Mouse (Mus musculus) G1E (cell line): ENCODE measurements around the gene Crybg1. TPM values are rescaled to one million over a fixed set of nuclear protein-coding genes. Genes with fewer than 3 reads are reported as not detected.
"Not testable (repeated sequence)": the region's sequence is repeated elsewhere in the genome, so short reads cannot be mapped to it uniquely, and the experiment has no call there.

Source experiments
- ATAC-seq: 2 replicates; pipeline ENCODE4 v1.8.0; 2016; ENCODE audit warnings: mild to moderate bottlenecking; ENCODE audit not compliant: insufficient number of reproducible peaks, poor library complexity, low FRiP score, severe bottlenecking; ENCODE audit errors: extremely low read depth
- DNase-seq: peaks from one replicate; pipeline ENCODE4 v3.0.0; 2012; ENCODE audit warnings: low spot score
- H3K27me3 ChIP-seq: 2 replicates; pipeline ENCODE4 v1.6.1; 2012; ENCODE audit warnings: mild to moderate bottlenecking, low read length, inconsistent platforms; ENCODE audit not compliant: insufficient read depth
- H3K36me3 ChIP-seq: replicated peaks from 2 replicates; pipeline ENCODE3; 2012; ENCODE audit warnings: mild to moderate bottlenecking, inconsistent platforms
- H3K4me1 ChIP-seq: 2 replicates; pipeline ENCODE4 v1.6.1; 2012; ENCODE audit warnings: low read depth, low read length, inconsistent platforms, mixed read lengths; ENCODE audit not compliant: insufficient read depth
- H3K4me3 ChIP-seq: 2 replicates; pipeline ENCODE4 v1.5.1; 2012; ENCODE audit warnings: low read depth, mild to moderate bottlenecking, inconsistent platforms, low read length, moderate library complexity, mixed read lengths
- H3K9me3 ChIP-seq: replicated peaks from 2 replicates; pipeline ENCODE4 v1.6.1; 2012; ENCODE audit warnings: inconsistent platforms
- CTCF ChIP-seq: IDR thresholded peaks from 2 replicates; pipeline ENCODE4 v1.5.1; 2012; ENCODE audit warnings: low read depth, low read length, inconsistent platforms, mixed read lengths
- GATA1 ChIP-seq: IDR thresholded peaks from 2 replicates; pipeline ENCODE4 v1.6.1; 2012; ENCODE audit warnings: borderline replicate concordance, low read length, inconsistent platforms, mixed read lengths
- GATA2 ChIP-seq: IDR thresholded peaks from 2 replicates; pipeline ENCODE4 v1.6.1; 2012; ENCODE audit warnings: low read depth, low read length, inconsistent platforms, borderline replicate concordance
- POLR2AphosphoS5 ChIP-seq: IDR thresholded peaks from 2 replicates; pipeline ENCODE4 v1.6.1; 2012; ENCODE audit warnings: low read depth, low read length, inconsistent platforms; ENCODE audit not compliant: insufficient replicate concordance
- TAL1 ChIP-seq: conservative IDR thresholded peaks from 2 replicates; pipeline ENCODE4 v1.6.1; 2012; ENCODE audit warnings: low read depth, low read length, inconsistent platforms, mixed read lengths
- polyA plus RNA-seq: library from polyadenylated mRNA; stranded (reverse); fragments of >175 nt; gene quantifications from 2 replicates; pipeline ENCODE4 v1.2.3, GENCODE M21; 2012
- total RNA-seq, 2 experiments: library from RNA; stranded (forward) in 1 of 2; stranded (reverse) in 1 of 2; fragments of 200-1000 nt in 1 of 2; fragments of >200 nt in 1 of 2; fragmentation: Nextera tagmentation in 1 of 2; gene quantifications; 2 replicates each; pipeline ENCODE4 v1.2.3; 2014 to 2017

Crybg1 gene
- total and polyA plus RNA-seq, 3 experiments = 4.7 to 20.2 (median 13.9) TPM

DNA sequence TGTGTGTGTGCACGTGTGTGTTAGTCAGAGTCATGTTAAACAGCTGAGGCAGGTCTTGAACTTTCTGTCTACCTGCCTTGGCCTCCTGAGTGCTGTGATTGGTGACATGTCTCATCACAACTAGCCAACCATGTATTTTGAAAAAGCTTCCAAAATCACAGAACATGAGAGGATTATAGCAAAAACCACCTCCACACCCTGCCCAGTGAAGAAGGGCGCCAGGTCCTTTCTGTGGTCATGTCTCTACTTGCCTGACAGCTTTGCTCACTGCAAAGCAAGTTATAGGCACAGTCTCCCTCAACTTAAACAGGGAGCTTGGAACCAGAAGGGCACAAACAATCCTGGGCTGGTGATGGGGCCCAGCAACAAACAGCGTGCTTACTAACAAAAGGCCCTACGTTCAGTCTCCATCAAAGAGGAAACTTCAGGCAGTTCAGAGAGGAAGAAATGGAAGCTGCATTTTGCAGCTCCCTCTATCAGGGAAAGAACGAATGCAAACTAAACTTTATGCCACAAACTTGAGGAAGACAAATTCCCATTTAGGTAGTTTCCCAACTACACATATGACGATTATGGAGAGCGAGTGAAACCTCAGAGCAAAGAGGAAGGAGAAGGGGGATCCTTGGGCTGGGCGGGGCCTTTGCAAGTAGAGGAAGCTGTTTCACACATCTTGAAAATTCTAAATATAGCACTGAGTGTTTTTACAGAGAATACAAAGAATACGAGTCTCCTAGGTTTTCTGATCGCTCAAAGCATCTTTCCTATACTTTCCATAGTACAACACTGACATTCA is 152.6 kb downstream of the Crybg1 start:
- H3K36me3 ChIP-seq = peaks cover 61% of the 10 kb centered on the region
- TF ChIP-seq POLR2AphosphoS5 (no peak), GATA2 (no peak), CTCF (no peak), TAL1 (no peak), GATA1 (no peak)
- DNase-seq = no peak
- peaks cover 59% of the 10 kb centered on the region for H3K4me1 ChIP-seq
- H3K4me3 ChIP-seq = no peak overlapping the region
- no peak for ATAC-seq
- H3K9me3 ChIP-seq = 0 out of 2 replicates have a peak, but pooled peaks cover 2% of the 10 kb centered on the region
- H3K27me3 ChIP-seq = no peaks in the 10 kb centered on the region

DNA sequence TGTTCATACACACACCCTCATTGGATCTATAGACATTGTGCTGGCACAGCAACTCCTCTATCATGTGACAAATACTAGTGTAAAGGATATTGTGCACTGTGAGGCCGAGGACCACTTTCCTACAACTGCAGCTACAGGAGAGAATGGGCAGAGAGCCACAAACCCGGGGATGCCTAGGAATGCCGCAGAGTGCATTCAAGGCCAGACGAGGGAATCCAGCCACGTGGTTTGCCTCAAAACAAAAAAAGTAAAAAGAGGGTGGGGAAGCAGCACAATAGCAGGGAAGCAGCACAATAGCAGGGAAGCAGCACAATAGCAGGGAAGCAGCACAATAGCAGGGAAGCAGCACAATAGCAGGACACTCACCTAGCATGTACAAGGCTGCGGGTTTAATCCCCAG is 155.5 kb downstream of the Crybg1 start:
- DNase-seq (no peak), ATAC-seq (no peak)
- peaks cover 36% of the 10 kb centered on the region for H3K4me1 ChIP-seq
- 0 out of 2 replicates have a peak, but pooled peaks cover 2% of the 10 kb centered on the region for H3K9me3 ChIP-seq
- H3K36me3 ChIP-seq = peaks cover 61% of the 10 kb centered on the region
- H3K4me3 ChIP-seq = no peak overlapping the region
- no peak for TF ChIP-seq GATA2
- TF ChIP-seq CTCF = no peak
- no peak for TF ChIP-seq POLR2AphosphoS5
- TF ChIP-seq GATA1 = no peak
- no peak for TF ChIP-seq TAL1
- H3K27me3 ChIP-seq = no peaks in the 10 kb centered on the region

DNA sequence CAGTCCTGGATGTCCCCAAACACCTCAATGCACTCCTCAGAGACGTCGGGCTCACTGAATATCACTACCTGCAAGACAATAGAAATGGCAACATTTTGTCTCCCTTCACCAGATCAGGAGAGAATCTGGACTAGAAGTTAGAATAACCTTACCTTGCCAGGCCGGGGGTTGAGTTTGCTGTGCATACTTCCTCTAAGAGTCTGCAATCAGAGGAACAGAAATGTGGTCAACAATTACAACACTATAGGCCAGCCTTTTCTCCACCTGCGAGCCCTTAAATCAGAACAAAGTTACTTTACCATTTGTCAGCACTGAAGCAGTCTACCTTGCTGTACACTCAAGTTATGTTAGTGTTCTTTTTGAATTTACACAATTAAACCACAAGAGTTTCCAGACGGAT is 156.1 kb downstream of the Crybg1 start:
- H3K4me1 ChIP-seq = peaks cover 29% of the 10 kb centered on the region
- no peaks in the 10 kb centered on the region for H3K27me3 ChIP-seq
- 0 out of 2 replicates have a peak, but pooled peaks cover 2% of the 10 kb centered on the region for H3K9me3 ChIP-seq
- no peak for DNase-seq
- no peak for ATAC-seq
- H3K4me3 ChIP-seq = no peak overlapping the region
- peaks cover 59% of the 10 kb centered on the region for H3K36me3 ChIP-seq
- no peak for TF ChIP-seq POLR2AphosphoS5
- no peak for TF ChIP-seq GATA1
- TF ChIP-seq GATA2 = no peak
- no peak for TF ChIP-seq CTCF
- no peak for TF ChIP-seq TAL1

DNA sequence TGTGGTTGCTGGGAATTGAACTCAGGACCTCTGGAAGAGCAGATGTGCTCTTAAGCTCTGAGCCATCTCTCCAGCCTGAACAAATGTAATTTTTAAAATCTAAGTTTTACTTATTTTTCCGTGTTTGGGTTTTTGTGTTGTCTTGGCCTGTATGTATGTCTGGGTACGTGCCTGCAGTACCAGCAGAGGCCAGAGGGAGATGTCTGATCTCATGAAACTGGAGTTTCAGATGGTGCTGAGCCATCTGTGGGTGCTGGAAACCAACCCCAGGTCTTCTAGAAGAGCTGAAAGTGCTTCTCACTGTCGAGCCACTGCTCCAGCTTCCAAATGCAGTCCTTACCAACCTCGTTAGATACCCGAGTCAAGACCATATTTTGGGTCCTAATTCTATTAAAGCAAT is 157.4 kb downstream of the Crybg1 start:
- ATAC-seq (no peak), DNase-seq (no peak)
- Histone ChIP-seq H3K27me3 (no peaks in the 10 kb centered on the region), H3K4me1 (peaks cover 17% of the 10 kb centered on the region), H3K36me3 (peaks cover 62% of the 10 kb centered on the region), H3K4me3 (no peak overlapping the region), H3K9me3 (0 out of 2 replicates have a peak, but pooled peaks cover 2% of the 10 kb centered on the region)
- TF ChIP-seq CTCF = no peak
- TF ChIP-seq GATA2 = no peak
- no peak for TF ChIP-seq TAL1
- no peak for TF ChIP-seq GATA1
- no peak for TF ChIP-seq POLR2AphosphoS5

DNA sequence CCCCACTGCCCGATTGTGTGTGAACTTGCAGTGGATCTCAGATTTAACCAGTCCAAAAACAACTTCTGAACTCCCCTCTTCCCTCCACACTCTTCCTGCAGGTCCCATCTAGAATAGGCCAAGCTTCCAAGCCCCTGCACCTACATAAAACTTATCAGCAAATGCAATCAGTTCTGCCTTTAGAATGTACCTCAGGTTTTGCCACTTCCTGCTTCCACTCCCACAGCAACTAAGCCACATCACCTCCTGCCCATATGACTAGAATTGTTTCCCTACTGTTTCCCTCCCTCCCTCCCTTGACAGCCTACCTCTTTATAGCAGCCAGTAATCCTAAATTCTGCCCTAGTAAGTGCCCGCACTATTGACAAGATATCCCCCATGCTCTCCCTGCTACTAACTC is 164.8 kb downstream of the Crybg1 start:
- peaks cover 64% of the 10 kb centered on the region for H3K36me3 ChIP-seq

DNA sequence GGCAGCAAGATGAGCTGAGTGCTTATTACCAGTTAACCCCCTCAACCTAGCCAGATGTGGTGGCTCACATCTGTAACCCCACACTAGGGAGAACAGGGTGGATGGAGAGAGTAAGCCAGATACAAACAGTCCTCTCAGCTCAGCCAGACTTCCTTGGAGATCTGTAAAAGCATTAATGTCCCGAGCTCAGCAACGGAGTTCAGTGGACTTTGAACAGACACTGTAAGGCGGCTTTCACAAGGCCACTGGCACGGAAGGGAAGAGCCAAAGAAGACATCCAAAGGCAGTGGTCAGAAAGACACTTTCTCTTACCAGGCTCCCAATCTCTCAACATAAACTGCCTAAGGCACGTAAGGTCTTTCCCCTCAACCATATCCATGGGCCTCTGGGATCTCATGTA is 165.4 kb downstream of the Crybg1 start:
- TF ChIP-seq GATA1 (no peak), TAL1 (no peak)
- Histone ChIP-seq H3K9me3 (no peaks in the 10 kb centered on the region), H3K4me1 (peaks cover 20% of the 10 kb centered on the region), H3K4me3 (no peak overlapping the region), H3K27me3 (no peaks in the 10 kb centered on the region), H3K36me3 (peaks cover 68% of the 10 kb centered on the region)
- no peak for ATAC-seq
- DNase-seq = no peak

More for the DNA sequence above, 164.8 kb downstream of the Crybg1 start:
- DNase-seq (no peak), ATAC-seq (no peak)
- TF ChIP-seq TAL1 (no peak), POLR2AphosphoS5 (no peak)
- Histone ChIP-seq H3K4me1 (peaks cover 13% of the 10 kb centered on the region), H3K9me3 (no peaks in the 10 kb centered on the region), H3K27me3 (no peaks in the 10 kb centered on the region), H3K4me3 (no peak overlapping the region)

DNA sequence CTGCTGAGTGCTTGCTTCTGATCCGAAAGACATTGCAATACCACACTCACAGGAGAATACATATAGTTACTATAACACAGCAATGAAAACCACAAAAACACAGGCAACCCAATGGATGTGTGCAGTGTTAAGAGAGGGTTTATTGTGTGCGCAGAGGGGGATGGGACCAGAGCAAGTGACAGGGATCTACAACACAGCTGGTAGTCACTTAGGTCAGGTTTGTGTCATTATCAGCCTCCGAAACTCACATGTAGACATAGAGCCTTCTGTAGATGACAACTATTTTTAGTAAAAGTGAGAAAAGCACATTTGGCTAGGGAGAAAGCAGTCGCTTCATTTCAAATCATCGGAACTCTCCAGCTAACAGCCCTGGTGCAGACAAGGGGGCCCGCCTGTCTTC is 166.2 kb downstream of the Crybg1 start:
- no peaks in the 10 kb centered on the region for H3K27me3 ChIP-seq
- no peak for ATAC-seq
- peaks cover 62% of the 10 kb centered on the region for H3K36me3 ChIP-seq
- H3K9me3 ChIP-seq = no peaks in the 10 kb centered on the region
- H3K4me1 ChIP-seq = peaks cover 21% of the 10 kb centered on the region
- no peak for DNase-seq
- H3K4me3 ChIP-seq = no peak overlapping the region
- TF ChIP-seq POLR2AphosphoS5 = no peak
- TF ChIP-seq GATA1 = no peak
- TF ChIP-seq GATA2 = no peak
- no peak for TF ChIP-seq TAL1
- no peak for TF ChIP-seq CTCF

DNA sequence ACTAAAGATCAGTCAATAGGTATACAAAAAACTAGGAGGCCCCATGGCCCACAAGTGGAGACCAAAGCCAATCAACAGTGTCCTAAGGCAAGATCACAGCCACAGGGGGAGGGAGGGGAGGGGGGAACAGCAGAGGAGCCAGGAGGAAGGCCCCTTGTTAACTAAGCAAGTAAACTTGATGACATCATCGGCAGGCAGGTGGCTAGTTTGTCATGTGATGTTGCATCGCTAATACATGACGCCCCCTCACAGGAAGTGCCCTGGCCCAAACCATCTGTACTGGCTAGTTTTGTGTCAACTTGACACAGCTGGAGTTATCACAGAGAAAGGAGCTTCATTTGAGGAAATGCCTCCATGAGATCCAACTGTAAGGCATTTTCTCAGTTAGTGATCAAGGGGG is 167.9 kb downstream of the Crybg1 start:
- not testable (repeated sequence) for DNase-seq, H3K27me3 ChIP-seq, H3K4me3 ChIP-seq, ATAC-seq, H3K9me3 ChIP-seq
- peaks cover 55% of the 10 kb centered on the region for H3K36me3 ChIP-seq
- H3K4me1 ChIP-seq = peaks cover 25% of the 10 kb centered on the region
